Mouse (Mus musculus) olfactory bulb, adult 2 months (tissue): Measurements from ENCODE around the gene Smim7.

ENCODE experiments used
- CTCF ChIP-seq: fragments of 200-500 bp; IDR thresholded peaks from 2 replicates; pipeline ENCODE4 v1.5.1; 2012; ENCODE audit warnings: low read depth, mild to moderate bottlenecking, low read length, moderate library complexity; ENCODE audit not compliant: insufficient read depth
- POLR2A ChIP-seq: fragments of 200-500 bp; IDR thresholded peaks from 2 replicates; pipeline ENCODE4 v1.6.1; 2012; ENCODE audit warnings: mild to moderate bottlenecking, low read depth, low read length, moderate library complexity; ENCODE audit not compliant: insufficient read depth

DNA sequence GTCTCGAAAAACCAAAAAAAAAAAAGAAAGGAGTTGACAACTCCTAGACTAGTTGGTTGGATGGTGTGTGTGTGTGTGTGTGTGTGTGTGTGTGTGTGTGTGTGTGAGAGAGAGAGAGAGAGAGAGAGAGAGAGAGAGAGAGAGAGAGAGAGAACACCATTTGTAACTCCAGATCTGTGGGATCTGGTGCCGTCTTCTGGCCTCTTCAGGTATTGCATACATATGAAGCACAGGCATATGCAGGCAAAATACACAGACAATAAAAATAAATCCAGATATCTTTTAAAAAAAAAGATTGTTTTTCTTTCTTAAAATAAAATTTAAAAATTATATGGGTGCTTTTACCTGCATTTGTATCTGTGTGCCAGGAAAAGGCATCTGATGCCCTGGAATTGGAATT lies 19.3 kb upstream of the Smim7 start:
- TF ChIP-seq CTCF, result no peak
- no peak for TF ChIP-seq POLR2A
